ENCODE assay signal across 7 mouse cellular contexts in genomic region chr11:114852311-114853173, GRCm38 (mm10). TPM values are rescaled to one million over a fixed set of nuclear protein-coding genes. Genes with fewer than 3 reads are reported as not detected.
DNase-seq lines count a peak whose midpoint lies in the region; ATAC-seq and TF ChIP-seq lines count a peak whose summit lies in the region.

No protein-coding gene starts in this region.

- no peak overlapping the region for H3K27ac ChIP-seq in forebrain, embryonic 14.5 days (ENCODE audit: low read depth, low read length)
- H3K27ac ChIP-seq in limb, embryonic 10.5 days = peak overlapping the region; percentile 93
- no peak overlapping the region for H3K27ac ChIP-seq in midbrain, embryonic 15.5 days

- H3K4me2 ChIP-seq in forebrain, embryonic 14.5 days (ENCODE audit: low read length) = peak overlapping the region; percentile 95
- H3K4me2 ChIP-seq in midbrain, embryonic 15.5 days = peak overlapping the region; percentile 97

- H3K4me3 ChIP-seq in E14TG2a.4 (replicated peaks; ENCODE audit: low read length) = peak overlapping the region; percentile 86
- H3K4me3 ChIP-seq in forebrain, embryonic 14.5 days (ENCODE audit: low read depth, low read length) = peak overlapping the region; percentile 56
- peak overlapping the region; percentile 85 for H3K4me3 ChIP-seq in limb, embryonic 10.5 days
- peak overlapping the region; percentile 57 for H3K4me3 ChIP-seq in midbrain, embryonic 15.5 days

- ATAC-seq in forebrain, embryonic 14.5 days = no peak; the same call in 1 of the 2 replicates
- ATAC-seq in midbrain, embryonic 15.5 days (replicated peaks) = no peak

- no peak for TF ChIP-seq CTCF in E14TG2a.4 (conservative IDR thresholded peaks at IDR 0.05; ENCODE audit: low read length)

- peaks cover 57% of the 10 kb centered on the region for H3K27me3 ChIP-seq in E14TG2a.4 (ENCODE audit: insufficient read depth, low read length)
- peaks cover 52% of the 10 kb centered on the region for H3K27me3 ChIP-seq in forebrain, embryonic 14.5 days (replicated peaks; ENCODE audit: control insufficient read depth, insufficient read depth, low read length)
- H3K27me3 ChIP-seq in limb, embryonic 10.5 days (ENCODE audit: low read depth, poor library complexity, severe bottlenecking) = peaks cover 23% of the 10 kb centered on the region; the same call in 1 of the 2 replicates
- peaks cover 54% of the 10 kb centered on the region for H3K27me3 ChIP-seq in midbrain, embryonic 15.5 days (replicated peaks)

- WGBS in forebrain, embryonic 14.5 days = 2% methylated on average over 40 of the region's 40 CpGs
- WGBS in limb, embryonic 10.5 days = under 1% methylated on average over 40 of the region's 40 CpGs
- 3% methylated on average over 40 of the region's 40 CpGs for WGBS in midbrain, embryonic 15.5 days

- H3K9ac ChIP-seq in forebrain, embryonic 14.5 days (ENCODE audit: low read length) = peak overlapping the region; percentile 59
- peak overlapping the region; percentile 40 for H3K9ac ChIP-seq in midbrain, embryonic 15.5 days

- peak; percentile 79 for DNase-seq in ES-CJ7 (ENCODE audit: low read depth, low spot score)
- no peak for DNase-seq in forebrain, embryonic 14.5 days (ENCODE audit: low spot score)
- DNase-seq in limb, embryonic 10.5 days (ENCODE audit: low spot score) = peak; percentile 79
- DNase-seq in frontal cortex, postnatal 14 days (ENCODE audit: low spot score in 2 of 2) = no peak
- no peak for DNase-seq in adrenal gland, adult 8-10 months

- peaks cover 47% of the 10 kb centered on the region for H3K4me1 ChIP-seq in E14TG2a.4 (replicated peaks; ENCODE audit: low read depth, low read length)
- H3K4me1 ChIP-seq in forebrain, embryonic 14.5 days (ENCODE audit: control insufficient read depth, insufficient read depth, low read length) = peaks cover 14% of the 10 kb centered on the region
- H3K4me1 ChIP-seq in limb, embryonic 10.5 days = peaks cover 60% of the 10 kb centered on the region
- peaks cover 30% of the 10 kb centered on the region for H3K4me1 ChIP-seq in midbrain, embryonic 15.5 days

- H3K36me3 ChIP-seq in E14TG2a.4 (ENCODE audit: insufficient read depth, low read length) = no peaks in the 10 kb centered on the region
- no peaks in the 10 kb centered on the region for H3K36me3 ChIP-seq in forebrain, embryonic 14.5 days (ENCODE audit: control insufficient read depth, insufficient read depth, low read length)
- peaks cover 5% of the 10 kb centered on the region; the same call in 1 of the 2 replicates for H3K36me3 ChIP-seq in limb, embryonic 10.5 days
- no peaks in the 10 kb centered on the region for H3K36me3 ChIP-seq in midbrain, embryonic 15.5 days (replicated peaks)

- no peaks in the 10 kb centered on the region for H3K9me3 ChIP-seq in E14TG2a.4 (ENCODE audit: low read length)
- H3K9me3 ChIP-seq in forebrain, embryonic 14.5 days (replicated peaks; ENCODE audit: control insufficient read depth, low read length) = no peaks in the 10 kb centered on the region
- no peaks in the 10 kb centered on the region for H3K9me3 ChIP-seq in limb, embryonic 10.5 days (replicated peaks)
- H3K9me3 ChIP-seq in midbrain, embryonic 15.5 days = no peaks in the 10 kb centered on the region

RNA-seq across cellular contexts. Expression of gene Gprc5c, which starts 1.6 kb away (rescaled TPM):
- polyA plus RNA-seq in forebrain, embryonic 14.5 days (2014; fragmentation: Nextera tagmentation; extraction: Ambion mirVana) = 4.4 and 5.4 TPM in 2 replicates
- 40.7 and 50.1 TPM in 2 replicates for polyA plus RNA-seq in limb, embryonic 10.5 days (2016; fragmentation: Nextera tagmentation; extraction: Ambion mirVana)
- 9.3 and 9.4 TPM in 2 replicates for polyA plus RNA-seq in midbrain, embryonic 15.5 days (2015; fragmentation: Nextera tagmentation; extraction: Ambion mirVana)
- 1 to 10 TPM; 4.3 to 7.7 (median 4.6) TPM for total RNA-seq in adrenal gland, adult 8-10 months (2022)

RNA-seq across cellular contexts. Expression of gene Cd300a, which starts 37.3 kb away (rescaled TPM):
- polyA plus RNA-seq in forebrain, embryonic 14.5 days (2014; fragmentation: Nextera tagmentation; extraction: Ambion mirVana) = 0.73 and 1.0 TPM in 2 replicates
- 0.49 and 0.67 TPM in 2 replicates for polyA plus RNA-seq in limb, embryonic 10.5 days (2016; fragmentation: Nextera tagmentation; extraction: Ambion mirVana)
- polyA plus RNA-seq in midbrain, embryonic 15.5 days (2015; fragmentation: Nextera tagmentation; extraction: Ambion mirVana) = 0.86 and 0.94 TPM in 2 replicates
- total RNA-seq in adrenal gland, adult 8-10 months (2022) = 1 to 10 TPM; 1.1 to 3.9 (median 3.3) TPM

RNA-seq across cellular contexts. Expression of gene Gpr142, which starts 53.8 kb away (rescaled TPM):
- not detected in 2 replicates for polyA plus RNA-seq in forebrain, embryonic 14.5 days (2014; fragmentation: Nextera tagmentation; extraction: Ambion mirVana)
- polyA plus RNA-seq in limb, embryonic 10.5 days (2016; fragmentation: Nextera tagmentation; extraction: Ambion mirVana) = not detected in 2 replicates
- not detected in 2 replicates for polyA plus RNA-seq in midbrain, embryonic 15.5 days (2015; fragmentation: Nextera tagmentation; extraction: Ambion mirVana)
- not detected for total RNA-seq in adrenal gland, adult 8-10 months (2022)

RNA-seq across cellular contexts. Expression of gene Btbd17, which starts 56.8 kb away (rescaled TPM):
- 22.1 and 24.7 TPM in 2 replicates for polyA plus RNA-seq in forebrain, embryonic 14.5 days (2014; fragmentation: Nextera tagmentation; extraction: Ambion mirVana)
- polyA plus RNA-seq in limb, embryonic 10.5 days (2016; fragmentation: Nextera tagmentation; extraction: Ambion mirVana) = 0.14 TPM in 1 of 2 replicates, not detected in the other
- polyA plus RNA-seq in midbrain, embryonic 15.5 days (2015; fragmentation: Nextera tagmentation; extraction: Ambion mirVana) = 21.4 and 28.4 TPM in 2 replicates
- total RNA-seq in adrenal gland, adult 8-10 months (2022) = not detected

Comparison
In these comparisons a context has a peak if more than half of its experiments do, and no peak if none do; other contexts are left out.
1. DNase-seq: peak in ES-CJ7 (single experiment) and limb, embryonic 10.5 days (single experiment); none in forebrain, embryonic 14.5 days (single experiment), frontal cortex, postnatal 14 days (0 of 2) and adrenal gland, adult 8-10 months (single experiment).
2. Peak in every context shown above with its lines, with median percentiles within 50 percentile points of each other: H3K4me3 ChIP-seq.